Mouse (Mus musculus): ENCODE results near the gene Agbl3.

- no peak for TF ChIP-seq POLR2A (IDR thresholded peaks at IDR 0.05; ENCODE audit: borderline replicate concordance, insufficient read depth, low read length)
- no peak for TF ChIP-seq CTCF (IDR thresholded peaks at IDR 0.05; ENCODE audit: borderline replicate concordance, insufficient read depth, low read depth, low read length)
Observed at GRCm38 (mm10) chr6:34901911-34902444, 121.7 kb downstream of the Agbl3 start.

Measured in cerebellum, adult 2 months (tissue).